Mouse (Mus musculus): ENCODE results near the gene Ggt6. TPM values are rescaled to one million over a fixed set of nuclear protein-coding genes. Genes with fewer than 3 reads are reported as not detected.
"Not testable (repeated sequence)": the region's sequence is repeated elsewhere in the genome, so short reads cannot be mapped to it uniquely, and the experiment has no call there.

Gene Ggt6
- polyA plus RNA-seq, 1 experiment from 2014 or later, result 0.10 TPM

DNA sequence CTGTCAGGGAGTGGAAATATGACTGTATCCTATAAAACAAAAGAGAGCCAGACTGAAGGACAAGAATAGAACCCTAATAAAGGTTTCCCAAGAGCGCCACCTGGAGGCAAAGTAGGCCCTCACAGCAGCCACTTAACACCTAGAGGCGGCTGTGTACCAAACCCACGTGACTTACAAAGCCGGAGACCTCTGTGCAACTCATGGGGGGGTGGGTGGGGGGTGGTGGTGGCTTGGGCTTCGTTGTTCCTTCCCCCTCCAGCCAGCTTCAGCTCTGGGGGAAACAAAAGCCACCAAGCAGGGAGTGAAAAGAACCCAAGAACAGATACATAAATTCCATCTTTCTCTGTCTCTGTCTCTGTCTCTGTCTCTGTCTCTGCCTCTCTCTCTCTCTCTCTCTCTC, 6.6 kb upstream of the Ggt6 start:
- peak; percentile 72 for DNase-seq (ENCODE audit: low spot score)
- Histone ChIP-seq H3K9me3 (no peaks in the 10 kb centered on the region), H3K27ac (replicated peaks) (no peak overlapping the region), H3K4me1 (0 out of 2 replicates have a peak, but pooled peaks cover 3% of the 10 kb centered on the region), H3K4me3 (no peak overlapping the region), H3K36me3 (replicated peaks) (no peaks in the 10 kb centered on the region), H3K27me3 (replicated peaks; ENCODE audit: low read depth, poor library complexity, severe bottlenecking) (no peaks in the 10 kb centered on the region)
- 3% methylated on average over 5 of the region's 5 CpGs for WGBS

- 0 out of 2 replicates have a peak, but pooled peaks cover 3% of the 10 kb centered on the region for H3K4me1 ChIP-seq
- H3K27me3 ChIP-seq (replicated peaks; ENCODE audit: low read depth, poor library complexity, severe bottlenecking), result no peaks in the 10 kb centered on the region
- 49% methylated on average over 7 of the region's 7 CpGs for WGBS
- no peaks in the 10 kb centered on the region for H3K9me3 ChIP-seq
- H3K27ac ChIP-seq (replicated peaks), result 0 out of 2 replicates have a peak overlapping the region, but pooled peaks have one; percentile 32
- H3K4me3 ChIP-seq, result peak overlapping the region; percentile 13; the same call in 1 of the 2 replicates
- H3K36me3 ChIP-seq (replicated peaks), result no peaks in the 10 kb centered on the region
- DNase-seq (ENCODE audit: low spot score), result peak; percentile 76
These were observed 6.0 kb upstream of the Ggt6 start for GRCm38 (mm10) chr11:72429288-72429690.

- not testable (repeated sequence) for H3K9me3 ChIP-seq; H3K36me3 ChIP-seq (replicated peaks); H3K27ac ChIP-seq (replicated peaks); DNase-seq (ENCODE audit: low spot score); H3K4me1 ChIP-seq; H3K27me3 ChIP-seq (replicated peaks; ENCODE audit: low read depth, poor library complexity, severe bottlenecking); H3K4me3 ChIP-seq
- 67% methylated on average over 9 of the region's 9 CpGs for whole genome bisulfite sequencing
These were observed 4.8 kb upstream of the Ggt6 start for GRCm38 (mm10) chr11:72430311-72431068.

- no peak overlapping the region for H3K4me3 ChIP-seq
- H3K36me3 ChIP-seq (replicated peaks), result no peaks in the 10 kb centered on the region
- 0 out of 2 replicates have a peak overlapping the region, but pooled peaks have one; percentile 20 for H3K27ac ChIP-seq (replicated peaks)
- H3K4me1 ChIP-seq, result peaks cover 4% of the 10 kb centered on the region; the same call in 1 of the 2 replicates
- no peaks in the 10 kb centered on the region for H3K27me3 ChIP-seq (replicated peaks; ENCODE audit: low read depth, poor library complexity, severe bottlenecking)
- no peaks in the 10 kb centered on the region for H3K9me3 ChIP-seq
- 65% methylated on average over 2 of the region's 2 CpGs for WGBS
- DNase-seq (ENCODE audit: low spot score), result no peak
These were observed 344 bp downstream of the Ggt6 start for GRCm38 (mm10) chr11:72435694-72436045.

DNA sequence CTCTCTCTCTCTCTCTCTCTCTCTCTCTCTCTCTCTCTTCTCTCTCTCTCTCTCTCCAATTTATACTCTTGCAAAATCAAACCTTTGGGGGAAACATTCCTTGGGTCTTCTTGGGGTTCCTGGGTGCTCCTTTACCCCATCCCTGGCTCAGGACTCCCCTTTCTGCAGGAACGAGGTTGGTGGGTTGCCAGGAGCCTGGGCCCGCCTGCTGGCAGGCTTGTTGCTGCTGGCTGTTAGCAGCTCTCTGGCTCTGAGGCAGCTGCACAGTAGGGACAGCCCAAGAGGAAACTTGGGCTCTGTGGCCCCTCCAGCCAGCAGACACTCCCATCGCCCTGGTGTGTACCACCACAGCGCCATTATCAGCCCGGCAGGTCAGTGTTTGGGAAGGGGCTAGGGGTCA, 945 bp downstream of the Ggt6 start:
- Histone ChIP-seq H3K4me3 (no peak overlapping the region), H3K27me3 (replicated peaks; ENCODE audit: low read depth, poor library complexity, severe bottlenecking) (no peaks in the 10 kb centered on the region), H3K4me1 (peaks cover 4% of the 10 kb centered on the region; the same call in 1 of the 2 replicates), H3K27ac (replicated peaks) (no peak overlapping the region), H3K36me3 (replicated peaks) (no peaks in the 10 kb centered on the region), H3K9me3 (no peaks in the 10 kb centered on the region)
- 67% methylated on average over 5 of the region's 5 CpGs for whole genome bisulfite sequencing
- no peak for DNase-seq (ENCODE audit: low spot score)

- Histone ChIP-seq H3K36me3 (replicated peaks) (no peaks in the 10 kb centered on the region), H3K27ac (replicated peaks) (no peak overlapping the region)
- 81% methylated on average over 16 of the region's 16 CpGs for WGBS
These were observed 1.7 kb downstream of the Ggt6 start for GRCm38 (mm10) chr11:72436756-72437650.

GRCm38 (mm10) chr11:72438411-72438810, 3.1 kb downstream of the Ggt6 start:
- Histone ChIP-seq H3K36me3 (replicated peaks) (peaks cover 14% of the 10 kb centered on the region), H3K27ac (replicated peaks) (no peak overlapping the region), H3K9me3 (no peaks in the 10 kb centered on the region), H3K4me1 (peaks cover 15% of the 10 kb centered on the region), H3K27me3 (replicated peaks; ENCODE audit: low read depth, poor library complexity, severe bottlenecking) (no peaks in the 10 kb centered on the region), H3K4me3 (no peak overlapping the region)
- no peak for DNase-seq (ENCODE audit: low spot score)
- 72% methylated on average over 4 of the region's 4 CpGs for whole genome bisulfite sequencing

More at GRCm38 (mm10) chr11:72436756-72437650, 1.7 kb downstream of the Ggt6 start:
- H3K27me3 ChIP-seq (replicated peaks; ENCODE audit: low read depth, poor library complexity, severe bottlenecking), result no peaks in the 10 kb centered on the region
- H3K4me1 ChIP-seq, result peaks cover 6% of the 10 kb centered on the region
- no peak overlapping the region for H3K4me3 ChIP-seq
- DNase-seq (ENCODE audit: low spot score), result no peak
- H3K9me3 ChIP-seq, result no peaks in the 10 kb centered on the region

- Histone ChIP-seq H3K4me3 (peak overlapping the region; percentile 83), H3K36me3 (replicated peaks) (peaks cover 36% of the 10 kb centered on the region), H3K4me1 (peaks cover 15% of the 10 kb centered on the region), H3K27ac (replicated peaks) (peak overlapping the region; percentile 92)
- H3K9me3 ChIP-seq; DNase-seq (ENCODE audit: low spot score); H3K27me3 ChIP-seq (replicated peaks; ENCODE audit: low read depth, poor library complexity, severe bottlenecking): not testable (repeated sequence)
- 48% methylated on average over 6 of the region's 6 CpGs for WGBS
These were observed 5.3 kb downstream of the Ggt6 start for GRCm38 (mm10) chr11:72440597-72440964.

DNA sequence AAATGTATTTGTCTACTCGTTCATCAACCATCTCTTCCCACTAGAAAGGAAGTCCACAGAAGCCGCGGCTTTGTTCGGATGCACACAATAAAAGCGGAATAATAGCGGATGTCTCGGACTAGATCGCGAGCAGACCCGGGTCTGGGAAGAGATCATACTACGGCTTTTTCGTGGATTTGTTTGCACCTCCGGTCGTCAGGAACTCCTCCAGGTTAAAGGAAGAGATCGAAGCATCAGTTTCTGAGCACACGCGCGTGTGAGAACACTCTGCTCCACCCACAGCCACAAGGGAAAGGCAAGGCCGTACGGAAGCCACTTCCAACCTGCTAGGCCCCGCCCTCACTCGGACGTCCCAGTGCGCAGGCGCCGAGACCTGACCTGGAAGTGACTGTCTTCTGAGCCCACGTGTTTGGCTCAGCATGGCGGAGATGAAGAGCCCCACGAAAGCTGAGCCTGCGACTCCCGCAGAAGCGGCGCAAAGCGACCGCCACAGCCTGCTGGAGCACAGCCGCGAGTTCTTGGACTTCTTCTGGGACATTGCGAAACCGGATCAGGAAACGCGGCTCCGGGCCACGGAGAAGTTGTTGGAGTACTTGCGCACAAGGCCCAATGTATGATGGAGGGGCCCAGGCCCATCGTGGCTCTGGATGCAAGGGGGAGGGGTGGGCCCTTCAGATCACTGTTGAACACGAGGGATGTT, 5.8 kb downstream of the Ggt6 start, which contains the start of gene Mybbp1a:
TSS of gene Mybbp1a (plus strand) at position 391 of the 700 bp plus-strand sequence.
- Histone ChIP-seq H3K4me1 (peaks cover 15% of the 10 kb centered on the region), H3K27ac (replicated peaks) (peak within 1 kb of the TSS; percentile 92), H3K27me3 (replicated peaks; ENCODE audit: low read depth, poor library complexity, severe bottlenecking) (no peaks in the 10 kb centered on the region), H3K36me3 (replicated peaks) (peaks cover 41% of the 10 kb centered on the region), H3K9me3 (no peaks in the 10 kb centered on the region), H3K4me3 (peak within 1 kb of the TSS; percentile 83)
- peak; percentile 98 for DNase-seq (ENCODE audit: low spot score)
- under 1% methylated on average over 46 of the region's 46 CpGs for WGBS

DNA sequence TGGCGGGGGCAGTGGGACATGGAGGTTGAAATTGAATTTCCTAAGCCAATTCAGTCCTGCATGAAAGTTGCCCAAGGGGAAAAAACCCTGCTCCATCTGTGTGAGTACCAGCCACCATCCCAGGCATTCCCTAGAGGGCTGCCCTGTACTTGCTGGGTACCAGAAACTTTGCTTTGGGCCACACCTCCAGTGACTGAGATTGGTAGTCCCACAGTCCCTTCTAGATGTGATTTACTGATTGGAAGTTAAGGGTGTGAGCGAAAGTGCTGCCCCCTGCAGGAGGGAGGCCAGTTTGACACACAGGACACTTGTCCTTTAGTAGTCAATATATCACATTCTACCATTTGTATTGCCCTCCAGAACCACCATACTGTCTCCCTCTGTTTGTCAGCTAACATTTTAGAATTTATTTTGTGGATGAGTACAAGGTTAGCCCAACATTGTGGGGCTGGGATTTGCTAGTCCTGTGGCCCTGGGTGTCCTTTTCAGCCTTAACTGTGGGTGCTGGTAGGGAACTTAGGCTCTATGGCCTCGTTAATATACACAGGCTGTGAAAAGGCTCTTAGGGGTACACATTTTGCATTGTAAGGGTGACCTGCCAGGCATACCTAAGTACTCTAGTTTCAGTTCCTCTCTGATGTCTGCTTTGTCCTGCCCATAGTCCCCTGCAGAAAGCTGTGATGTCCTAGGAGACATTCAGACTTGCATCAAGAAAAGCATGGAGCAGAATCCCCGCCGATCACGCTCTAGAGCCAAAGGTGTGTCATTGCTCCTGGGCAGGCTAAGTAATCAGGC, 11.2 kb downstream of the Ggt6 start:
- Histone ChIP-seq H3K9me3 (no peaks in the 10 kb centered on the region), H3K27me3 (replicated peaks; ENCODE audit: low read depth, poor library complexity, severe bottlenecking) (no peaks in the 10 kb centered on the region), H3K36me3 (replicated peaks) (peaks cover 95% of the 10 kb centered on the region), H3K4me3 (no peak overlapping the region), H3K27ac (replicated peaks) (no peak overlapping the region), H3K4me1 (peaks cover 15% of the 10 kb centered on the region)
- peak; percentile 69 for DNase-seq (ENCODE audit: low spot score)
- 88% methylated on average over 6 of the region's 6 CpGs for WGBS

DNA sequence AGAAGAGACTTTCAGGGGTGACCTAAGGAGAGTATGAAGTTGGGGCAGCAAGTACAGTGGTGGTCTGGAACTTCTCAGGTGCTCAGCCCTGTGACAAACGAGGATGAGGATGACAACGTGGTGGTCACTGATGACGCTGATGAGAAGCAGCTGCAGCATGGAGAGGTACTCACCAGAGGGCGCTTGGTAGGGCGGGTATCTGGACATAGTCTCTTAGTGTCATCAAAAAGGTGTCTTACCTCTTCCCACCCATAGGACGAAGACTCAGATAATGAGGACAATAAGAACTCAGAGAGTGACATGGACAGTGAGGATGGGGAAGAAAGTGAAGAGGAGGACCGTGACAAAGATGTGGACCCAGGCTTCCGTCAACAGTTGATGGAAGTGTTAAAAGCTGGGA, 12.1 kb downstream of the Ggt6 start:
- no peaks in the 10 kb centered on the region for H3K27me3 ChIP-seq (replicated peaks; ENCODE audit: low read depth, poor library complexity, severe bottlenecking)
- DNase-seq (ENCODE audit: low spot score), result no peak
- WGBS, result 84% methylated on average over 8 of the region's 8 CpGs
- peaks cover 100% of the 10 kb centered on the region for H3K36me3 ChIP-seq (replicated peaks)
- H3K27ac ChIP-seq (replicated peaks), result no peak overlapping the region
- H3K9me3 ChIP-seq, result no peaks in the 10 kb centered on the region
- H3K4me1 ChIP-seq, result peaks cover 9% of the 10 kb centered on the region
- no peak overlapping the region for H3K4me3 ChIP-seq
